Mouse (Mus musculus) brown adipose tissue, adult 24 weeks (tissue): ENCODE measurements around the gene Birc5. TPM values are rescaled to one million over a fixed set of nuclear protein-coding genes. Genes with fewer than 3 reads are reported as not detected.
A peak's percentile ranks its signal among the peaks of the same experiment; 100 is the strongest.
"Not testable (repeated sequence)": the region's sequence is repeated elsewhere in the genome, so short reads cannot be mapped to it uniquely, and the experiment has no call there.

Source experiments
- H3K27ac ChIP-seq: fragments of 200-500 bp; replicated peaks from 2 replicates; pipeline ENCODE4 v1.5.1; 2012; ENCODE audit warnings: low read depth, mild to moderate bottlenecking, low read length
- H3K4me1 ChIP-seq: fragments of 200-500 bp; 2 replicates; pipeline ENCODE4 v1.6.1; 2012; ENCODE audit warnings: low read length, mixed read lengths; ENCODE audit not compliant: control insufficient read depth, insufficient read depth, insufficient read length
- H3K4me3 ChIP-seq: fragments of 200-500 bp; 2 replicates; pipeline ENCODE4 v1.5.1; 2012; ENCODE audit warnings: low read depth, mild to moderate bottlenecking, low read length, moderate library complexity; ENCODE audit not compliant: insufficient read depth
- polyA plus RNA-seq: library from polyadenylated mRNA; stranded (reverse); fragments of >200 nt; gene quantifications from 2 replicates; pipeline ENCODE4 v1.2.4, GENCODE M21; 2012; ENCODE audit not compliant: missing spikeins, insufficient read depth, insufficient read length

Gene Birc5
- polyA plus RNA-seq: 1.1 TPM in 1 of 2 replicates, not detected in the other

DNA sequence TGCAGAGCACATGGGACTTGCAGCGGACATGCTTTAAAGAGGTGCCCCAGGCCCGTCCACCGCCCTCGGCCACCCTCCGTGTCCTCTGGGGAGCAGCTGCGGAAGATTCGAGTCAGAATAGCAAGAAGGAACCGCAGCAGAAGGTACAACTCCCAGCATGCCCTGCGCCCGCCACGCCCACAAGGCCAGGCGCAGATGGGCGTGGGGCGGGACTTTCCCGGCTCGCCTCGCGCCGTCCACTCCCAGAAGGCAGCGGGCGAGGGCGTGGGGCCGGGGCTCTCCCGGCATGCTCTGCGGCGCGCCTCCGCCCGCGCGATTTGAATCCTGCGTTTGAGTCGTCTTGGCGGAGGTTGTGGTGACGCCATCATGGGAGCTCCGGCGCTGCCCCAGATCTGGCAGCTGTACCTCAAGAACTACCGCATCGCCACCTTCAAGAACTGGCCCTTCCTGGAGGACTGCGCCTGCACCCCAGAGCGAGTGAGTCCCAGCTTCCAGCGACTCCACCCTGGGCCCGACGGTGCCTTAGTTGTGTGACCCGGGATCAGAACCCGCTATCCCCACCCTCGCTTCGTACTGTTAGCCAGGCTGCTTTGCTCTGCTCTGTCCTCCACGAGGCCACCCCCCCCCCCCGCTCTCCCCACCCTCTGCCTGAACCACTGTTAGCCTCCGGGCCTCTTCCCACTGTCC lies at the start of gene Birc5:
Birc5 (plus strand) TSS at position 267 of the 687 bp plus-strand sequence.
- Histone ChIP-seq H3K4me1 (no peaks in the 10 kb centered on the region; the same call in 1 of the 2 replicates), H3K4me3 (peak within 1 kb of the TSS; percentile 92), H3K27ac (peak within 1 kb of the TSS; percentile 71)

DNA sequence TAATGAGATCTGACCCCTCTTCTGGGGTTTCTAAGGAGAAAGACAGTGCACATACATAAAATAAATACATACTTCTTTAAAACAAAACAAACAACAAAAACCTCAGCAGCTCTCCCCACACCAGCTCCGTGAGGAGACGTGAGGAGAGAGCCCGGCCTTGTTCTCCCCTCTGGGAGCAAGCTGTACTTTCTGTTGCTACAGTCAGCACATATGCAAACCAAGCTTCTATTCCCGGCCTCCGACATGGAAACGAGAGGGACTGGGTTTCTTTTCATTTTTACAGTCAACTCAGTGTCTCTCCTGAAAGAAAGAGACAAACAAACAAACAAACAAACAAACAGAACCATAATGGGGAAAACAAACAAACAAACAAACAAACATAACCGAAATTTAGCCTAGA lies 49.0 kb upstream of the Birc5 start:
- no peak overlapping the region for H3K27ac ChIP-seq
- H3K4me3 ChIP-seq: no peak overlapping the region
- no peaks in the 10 kb centered on the region; the same call in 1 of the 2 replicates for H3K4me1 ChIP-seq

DNA sequence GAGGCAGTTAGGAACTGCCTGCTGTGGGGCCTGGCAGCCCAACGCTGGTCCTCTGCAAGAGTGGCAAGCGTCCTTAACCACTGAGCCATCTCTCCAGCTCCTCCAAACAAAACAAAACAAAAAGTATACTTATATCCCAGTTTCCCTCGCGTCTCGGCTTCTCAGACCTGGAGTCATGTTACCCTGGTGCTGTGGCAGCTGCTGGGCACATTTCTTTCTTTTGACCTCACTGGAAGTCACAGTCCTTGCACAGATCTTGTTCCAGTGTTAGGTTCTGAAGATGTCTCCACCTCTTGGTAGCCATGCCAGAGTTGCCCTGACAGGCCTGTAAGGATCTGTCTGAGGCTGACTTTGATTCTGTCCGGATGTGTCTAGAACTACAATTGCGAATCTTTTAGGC lies 47.4 kb upstream of the Birc5 start:
- no peak overlapping the region for H3K27ac ChIP-seq
- no peaks in the 10 kb centered on the region; the same call in 1 of the 2 replicates for H3K4me1 ChIP-seq
- H3K4me3 ChIP-seq: no peak overlapping the region

DNA sequence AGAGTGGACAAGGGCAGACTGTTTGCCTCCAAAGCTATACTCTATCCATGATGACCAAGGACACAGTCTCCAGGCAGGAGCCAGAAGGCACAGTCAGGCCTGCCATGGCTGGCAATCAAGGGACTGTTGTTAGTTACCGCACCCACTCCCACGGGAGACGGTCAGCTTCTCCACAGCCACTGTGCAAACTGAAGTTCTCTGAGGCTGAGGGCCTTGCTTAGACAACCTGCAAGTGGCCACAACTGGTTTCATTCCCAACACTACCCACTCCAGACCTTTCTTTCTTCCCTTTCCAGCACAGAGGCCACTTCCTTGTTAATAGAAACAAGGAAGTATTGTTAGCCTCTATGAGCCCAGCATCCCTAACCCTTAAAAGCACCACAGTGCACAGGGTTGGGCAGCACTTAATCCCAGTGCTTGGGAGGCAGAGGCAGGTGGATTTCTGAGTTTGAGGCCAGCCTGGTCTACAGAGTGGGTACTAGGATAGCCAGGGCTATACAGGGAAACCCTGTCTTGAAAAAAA lies 45.8 kb upstream of the Birc5 start:
- H3K4me3 ChIP-seq: no peak overlapping the region
- no peak overlapping the region for H3K27ac ChIP-seq
- no peaks in the 10 kb centered on the region; the same call in 1 of the 2 replicates for H3K4me1 ChIP-seq

DNA sequence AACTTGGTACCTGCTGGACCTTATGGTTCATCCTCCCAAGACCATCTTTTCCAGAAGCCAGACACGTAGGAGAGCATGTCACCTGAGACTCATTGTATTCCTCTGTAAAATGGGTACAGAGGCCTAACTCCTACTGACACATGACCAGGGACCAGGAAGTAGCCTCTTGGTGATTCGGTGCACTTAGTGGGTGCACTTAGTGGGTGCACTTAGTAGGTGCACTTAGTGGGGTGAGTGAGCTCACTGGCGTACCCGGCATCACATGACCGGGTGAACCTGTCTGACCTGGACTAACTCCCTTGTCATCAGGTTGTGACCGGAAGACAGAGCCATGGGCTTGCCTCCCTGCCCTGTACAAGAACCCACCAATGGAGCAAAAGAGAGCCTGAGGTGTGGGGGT lies 42.3 kb upstream of the Birc5 start:
- peaks cover 6% of the 10 kb centered on the region; the same call in 1 of the 2 replicates for H3K4me1 ChIP-seq
- no peak overlapping the region for H3K27ac ChIP-seq
- H3K4me3 ChIP-seq: no peak overlapping the region

DNA sequence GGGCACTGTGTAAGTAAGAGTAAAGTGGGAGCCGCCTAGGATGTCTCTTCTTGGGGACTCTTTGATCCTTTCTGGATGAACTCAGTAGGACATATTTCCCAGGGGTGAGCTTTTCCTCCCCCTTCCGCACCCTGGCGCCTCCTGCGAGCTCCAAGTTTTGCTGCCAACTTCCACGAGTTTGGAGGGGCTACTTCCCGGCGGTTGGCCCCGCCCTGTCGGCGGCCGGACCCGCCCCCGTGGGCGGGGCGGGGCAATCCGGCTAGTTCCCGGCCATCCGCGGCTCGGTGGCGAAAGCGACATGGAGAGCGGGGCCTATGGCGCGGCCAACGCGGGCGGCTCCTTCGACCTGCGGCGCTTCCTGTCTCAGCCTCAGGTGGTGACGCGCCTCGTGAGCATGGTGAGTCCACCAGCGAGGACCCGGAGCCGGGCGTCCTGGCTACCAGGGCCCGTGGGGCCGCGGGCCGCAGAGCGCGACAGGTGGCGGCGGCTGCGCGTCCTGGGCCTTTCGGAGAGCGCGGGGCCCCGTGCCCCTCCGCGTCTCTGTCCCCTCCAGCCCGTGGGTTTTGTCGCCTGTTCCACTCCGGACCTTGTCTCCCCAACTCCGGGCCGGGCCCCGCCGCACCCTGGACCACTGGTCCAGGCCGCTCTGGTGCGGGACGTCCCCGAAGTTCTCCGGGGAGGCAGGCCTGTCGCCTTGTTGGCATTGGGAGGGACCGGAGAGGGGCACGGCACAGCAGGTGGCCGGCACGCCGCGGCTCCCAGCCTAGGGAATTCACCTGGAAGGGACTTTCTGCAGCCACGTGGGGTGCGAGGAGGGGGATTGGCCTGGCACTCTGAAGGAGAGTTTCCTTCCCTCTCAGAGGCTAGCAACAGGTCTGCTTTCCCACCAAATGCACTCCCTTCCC lies 39.4 kb upstream of the Birc5 start, which contains the start of the genes Gm20708 and Syngr2:
Gm20708 (plus strand) TSS at position 262 of the 905 bp plus-strand sequence.
Syngr2 (plus strand) TSS at position 262 of the 905 bp plus-strand sequence.
- peaks cover 6% of the 10 kb centered on the region; the same call in 1 of the 2 replicates for H3K4me1 ChIP-seq
- H3K4me3 ChIP-seq: peak within 1 kb of the TSS; percentile 96
- peak within 1 kb of the TSS; percentile 4; the same call in 1 of the 2 replicates for H3K27ac ChIP-seq

DNA sequence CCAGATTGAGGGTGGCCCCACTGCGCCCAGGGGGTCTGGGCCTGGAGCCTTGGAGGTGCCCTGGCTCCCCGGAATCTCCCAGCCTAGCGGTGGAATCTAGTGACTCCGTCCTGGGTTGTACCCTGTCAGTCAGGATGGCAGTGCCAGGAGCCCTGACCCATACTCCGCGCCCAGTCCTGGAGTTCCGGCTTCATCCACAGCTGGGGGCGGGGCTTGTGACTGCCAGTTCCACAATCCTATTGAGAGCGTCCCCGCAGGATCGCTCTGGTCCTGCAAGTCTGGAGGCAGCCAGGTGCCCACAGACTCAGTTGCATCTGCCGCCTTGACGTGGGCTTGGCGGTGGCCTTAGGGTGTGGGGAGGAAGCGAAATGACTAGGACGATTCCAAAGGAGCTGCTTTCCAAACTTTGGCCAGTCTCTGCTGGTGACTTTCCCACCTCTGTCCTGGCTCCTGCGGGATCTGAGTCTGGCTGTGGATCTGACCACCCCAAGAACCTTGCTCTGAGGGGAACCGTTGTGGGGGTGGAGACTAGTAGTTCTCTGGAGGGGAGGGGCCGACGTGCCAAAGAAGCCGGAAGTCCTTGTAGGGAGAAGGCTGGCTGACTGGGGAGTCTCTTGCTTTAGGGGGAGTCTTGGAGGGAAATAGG lies 38.5 kb upstream of the Birc5 start:
- Histone ChIP-seq H3K4me1 (peaks cover 6% of the 10 kb centered on the region; the same call in 1 of the 2 replicates), H3K27ac (peak overlapping the region; percentile 19; the same call in 1 of the 2 replicates), H3K4me3 (peak overlapping the region; percentile 96)

DNA sequence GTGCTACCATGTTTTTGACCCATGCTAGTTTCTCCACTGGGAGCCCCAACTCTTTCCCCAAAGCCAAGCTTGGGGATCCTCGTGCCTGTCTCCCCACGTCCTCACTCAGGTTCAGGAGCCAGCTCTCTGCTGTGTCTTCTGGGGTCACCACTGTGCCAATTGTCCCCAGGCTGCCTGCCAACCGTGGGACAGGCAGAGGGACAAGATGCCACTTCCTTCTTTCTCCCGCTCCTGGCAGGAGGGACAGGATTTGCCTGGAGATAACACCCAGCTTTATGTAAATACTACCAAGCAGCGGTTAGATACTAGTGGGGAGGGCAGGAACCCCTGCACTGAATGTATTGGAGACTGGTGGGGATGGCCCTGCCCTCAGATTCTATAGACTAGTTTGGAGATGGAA lies 35.2 kb upstream of the Birc5 start:
- H3K4me1 ChIP-seq: peaks cover 6% of the 10 kb centered on the region; the same call in 1 of the 2 replicates
- H3K27ac ChIP-seq: no peak overlapping the region
- H3K4me3 ChIP-seq: no peak overlapping the region

DNA sequence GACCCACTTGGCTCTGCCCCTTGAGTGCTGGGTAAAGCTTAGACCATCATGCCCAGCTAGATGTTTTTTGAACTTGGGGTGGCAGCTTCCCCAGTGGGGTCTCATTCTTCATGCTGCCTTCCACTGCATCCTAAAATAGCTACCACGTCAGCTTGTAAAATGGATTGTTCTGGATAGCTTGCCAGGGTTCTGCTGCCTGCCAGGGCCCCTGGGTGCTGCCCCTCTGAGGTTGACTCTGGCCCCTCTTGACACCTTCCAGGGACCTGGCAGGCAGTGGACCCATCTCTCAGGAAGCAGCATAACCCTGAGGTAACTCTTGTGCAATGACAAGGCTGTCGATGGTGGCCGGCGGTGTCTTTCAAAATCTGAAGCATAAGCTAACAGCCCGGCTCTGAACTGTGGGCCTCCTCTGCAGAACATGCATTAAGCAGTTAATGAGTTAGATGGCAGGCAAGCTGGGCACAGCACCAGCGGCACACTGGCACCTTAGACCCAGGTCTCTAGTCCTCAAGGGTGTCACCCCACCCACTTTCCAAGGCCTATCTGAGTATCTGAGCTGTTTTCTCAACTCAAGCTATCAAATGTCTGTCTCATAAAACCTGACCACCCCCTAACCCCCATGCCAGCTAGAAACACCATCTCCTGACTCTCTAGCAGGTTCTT lies 34.2 kb upstream of the Birc5 start:
- no peak overlapping the region for H3K4me3 ChIP-seq

DNA sequence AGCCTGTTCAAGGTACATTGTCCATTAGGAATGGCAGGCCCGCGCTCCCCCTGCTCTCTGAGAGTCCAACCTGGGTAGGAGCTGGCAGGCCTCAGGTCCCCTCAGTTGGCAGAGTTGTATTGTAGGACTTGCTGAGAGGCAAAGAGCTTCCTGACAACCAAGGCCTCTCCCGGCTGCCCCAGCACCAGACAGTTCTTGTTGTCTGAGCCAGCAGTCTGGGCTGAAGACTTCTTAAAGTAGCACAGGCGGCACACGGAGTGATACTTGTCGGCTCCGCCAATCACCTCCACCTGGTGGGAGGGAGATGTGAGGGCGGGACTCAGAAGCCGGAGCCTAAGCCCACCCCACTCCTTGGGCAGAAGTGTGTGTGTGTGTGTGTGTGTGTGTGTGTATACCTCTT lies 33.2 kb upstream of the Birc5 start:
- not testable (repeated sequence) for H3K27ac ChIP-seq, H3K4me3 ChIP-seq, H3K4me1 ChIP-seq

More for the DNA sequence above, 34.2 kb upstream of the Birc5 start:
- Histone ChIP-seq H3K27ac (no peak overlapping the region), H3K4me1 (peaks cover 4% of the 10 kb centered on the region; the same call in 1 of the 2 replicates)

DNA sequence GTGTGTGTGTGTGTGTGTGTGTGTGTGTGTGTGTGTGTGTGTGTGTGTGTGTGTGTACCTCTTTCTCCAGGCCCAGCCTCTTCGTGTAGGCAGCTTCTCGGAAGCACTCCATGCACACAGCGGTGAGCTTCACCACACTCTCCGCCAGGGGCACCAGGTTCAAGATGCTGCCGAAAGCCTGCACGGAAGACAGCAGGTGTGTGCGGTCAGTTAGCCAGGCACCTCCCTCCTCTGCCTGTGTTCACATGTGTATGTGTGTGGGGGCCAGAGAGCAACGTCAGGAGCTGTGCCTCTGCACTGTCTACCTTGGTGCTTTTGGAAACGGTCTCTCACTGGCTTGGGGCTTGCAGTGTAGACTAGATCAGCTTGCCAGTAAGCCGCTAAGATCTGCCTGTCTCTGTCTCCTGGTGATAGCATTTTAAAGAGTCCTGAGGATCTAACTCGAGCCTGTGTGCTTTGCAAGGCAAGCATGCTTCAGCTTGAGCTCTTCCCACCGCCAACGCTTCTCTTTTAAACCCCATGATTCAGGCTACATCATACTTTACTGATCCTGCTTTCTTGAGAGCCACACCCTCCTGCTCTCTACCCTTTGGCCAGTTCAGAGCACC lies 32.6 kb upstream of the Birc5 start:
- no peak overlapping the region for H3K4me3 ChIP-seq
- H3K4me1 ChIP-seq: peaks cover 1% of the 10 kb centered on the region; the same call in 1 of the 2 replicates
- no peak overlapping the region for H3K27ac ChIP-seq

DNA sequence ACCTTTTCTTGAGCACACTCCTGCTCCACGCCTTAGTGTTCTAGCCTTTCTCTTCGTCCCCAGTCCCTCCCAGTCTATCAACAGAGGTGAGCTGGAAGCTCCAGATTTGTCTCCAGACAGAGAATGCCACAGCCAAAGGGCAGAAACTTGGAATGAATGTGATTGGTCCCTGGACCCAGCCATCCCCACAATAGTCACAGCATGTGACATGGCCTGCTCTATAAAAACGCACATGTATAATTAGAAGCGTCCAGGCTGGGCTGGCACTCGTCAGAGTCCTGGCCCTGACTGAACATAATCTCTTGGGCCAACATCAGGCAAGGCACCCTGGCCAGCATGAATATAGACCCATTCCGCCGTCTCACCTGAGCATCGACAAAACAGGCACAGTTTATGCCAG lies 30.0 kb upstream of the Birc5 start:
- Histone ChIP-seq H3K27ac (no peak overlapping the region), H3K4me1 (peaks cover 8% of the 10 kb centered on the region), H3K4me3 (no peak overlapping the region)

DNA sequence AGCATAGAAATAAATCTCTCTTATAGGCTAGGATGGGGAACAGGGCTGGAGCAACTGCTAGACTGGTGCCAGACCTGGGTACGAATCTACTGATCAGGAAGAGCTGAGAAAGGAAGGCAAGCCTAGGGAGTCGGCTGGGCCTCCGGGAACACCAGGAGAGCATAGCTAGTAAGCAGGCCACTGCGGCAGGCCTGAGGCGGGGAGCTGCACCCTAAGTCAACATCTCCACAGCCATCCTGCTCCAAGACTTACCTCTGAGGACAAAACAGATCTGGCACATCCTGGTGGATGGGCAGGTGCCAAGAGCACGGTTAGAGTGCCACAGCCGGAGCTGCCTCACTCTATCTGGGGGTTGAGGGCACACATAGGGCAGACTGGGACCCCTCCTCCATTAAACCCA lies 28.9 kb upstream of the Birc5 start:
- H3K4me1 ChIP-seq: peaks cover 8% of the 10 kb centered on the region
- no peak overlapping the region for H3K27ac ChIP-seq
- H3K4me3 ChIP-seq: no peak overlapping the region

DNA sequence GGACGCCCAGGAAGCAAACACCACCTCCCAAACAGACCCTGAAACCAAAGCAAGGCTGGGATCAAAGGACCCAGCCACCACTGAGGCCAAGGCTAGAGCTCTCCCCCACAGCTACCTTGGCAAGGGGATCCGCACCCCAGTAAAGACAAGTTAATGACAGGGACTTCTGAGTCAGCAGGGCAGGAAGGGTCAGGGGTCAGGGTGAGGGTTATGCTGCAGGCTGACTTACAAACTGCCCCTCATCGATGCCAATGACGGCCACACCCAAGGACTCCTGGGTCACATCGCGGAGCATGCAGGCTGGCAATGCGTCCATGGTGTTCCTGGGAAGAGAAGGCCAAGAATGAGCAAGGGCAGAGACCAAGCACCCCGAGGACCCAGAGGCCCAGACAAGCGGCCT lies 27.2 kb upstream of the Birc5 start:
- peaks cover 11% of the 10 kb centered on the region for H3K4me1 ChIP-seq
- H3K4me3 ChIP-seq: no peak overlapping the region
- no peak overlapping the region for H3K27ac ChIP-seq
